ENCODE assay signal across 22 mouse cellular contexts in the genomic region with DNA sequence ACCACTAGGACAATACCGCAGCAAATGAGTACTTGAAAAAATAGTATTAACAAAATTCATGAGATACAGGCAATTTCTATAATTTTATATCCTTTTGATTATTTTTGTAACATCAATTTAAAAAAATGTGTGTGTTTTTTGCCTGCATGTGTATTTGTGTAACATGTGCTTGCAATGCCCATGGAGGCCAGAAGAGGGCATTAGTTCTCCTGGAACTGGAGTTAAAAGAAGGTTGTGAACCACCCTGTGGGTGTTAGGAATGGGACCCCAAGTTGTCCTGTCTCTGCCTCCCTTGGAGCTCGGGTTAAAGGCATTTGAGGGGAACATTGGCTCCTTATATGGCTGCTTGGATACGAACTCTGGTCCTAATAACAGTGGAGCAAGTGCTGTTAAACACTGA. TPM values are rescaled to one million over a fixed set of nuclear protein-coding genes. Genes with fewer than 3 reads are reported as not detected.
DNase-seq lines count a peak whose midpoint lies in the region; ATAC-seq and TF ChIP-seq lines count a peak whose summit lies in the region.
"Had no signal": no experiment of that assay in that cellular context is flagged by ENCODE, and none has a peak within 500 bp of the region (broad histone marks: within the 10 kb centered on the region; RNA-seq: fewer than 3 reads in every experiment).

No protein-coding gene starts in this region.

- no peak overlapping the region for H3K27ac ChIP-seq in heart, adult 2 months
- H3K27ac ChIP-seq in liver, embryonic 13.5 days = no peak overlapping the region
- H3K27ac ChIP-seq in liver, embryonic 11.5 days (ENCODE audit: low read depth, low read length) = no peak overlapping the region
- no peak overlapping the region for H3K27ac ChIP-seq in hindbrain, embryonic 11.5 days (ENCODE audit: low read depth, low read length)
- H3K27ac ChIP-seq: embryonic facial prominence, embryonic 15.5 days; heart, embryonic 13.5 days; hindbrain, embryonic 12.5 days; limb, embryonic 12.5 days; neural tube, embryonic 12.5 days had no signal

- no peak for TF ChIP-seq EP300 in heart, adult 2 months (IDR thresholded peaks at IDR 0.05; ENCODE audit: insufficient read depth, low read depth, low read length)

- no peak overlapping the region for H3K4me3 ChIP-seq in heart, adult 2 months
- no peak overlapping the region for H3K4me3 ChIP-seq in liver, embryonic 13.5 days (replicated peaks)
- H3K4me3 ChIP-seq in liver, embryonic 11.5 days (ENCODE audit: low read depth, low read length) = no peak overlapping the region
- no peak overlapping the region for H3K4me3 ChIP-seq in hindbrain, embryonic 11.5 days (ENCODE audit: low read depth, low read length)
- H3K4me3 ChIP-seq: embryonic facial prominence, embryonic 15.5 days; heart, embryonic 13.5 days; hindbrain, embryonic 12.5 days; limb, embryonic 12.5 days; megakaryocyte, embryonic 14.5 days; neural tube, embryonic 12.5 days had no signal

- no peaks in the 10 kb centered on the region for H3K9me3 ChIP-seq in liver, embryonic 13.5 days (replicated peaks)
- no peaks in the 10 kb centered on the region for H3K9me3 ChIP-seq in liver, embryonic 11.5 days (ENCODE audit: control insufficient read depth, low read length)
- no peaks in the 10 kb centered on the region for H3K9me3 ChIP-seq in hindbrain, embryonic 11.5 days (ENCODE audit: control insufficient read depth, low read length)
- H3K9me3 ChIP-seq: embryonic facial prominence, embryonic 15.5 days; heart, embryonic 13.5 days; hindbrain, embryonic 12.5 days; limb, embryonic 12.5 days; megakaryocyte, embryonic 14.5 days; neural tube, embryonic 12.5 days had no signal

- H3K79me2 ChIP-seq in heart, adult 2 months (replicated peaks; ENCODE audit: control insufficient read depth, insufficient read depth, low read length) = no peaks in the 10 kb centered on the region

- TF ChIP-seq CTCF in heart, adult 2 months (IDR thresholded peaks at IDR 0.05) = peak; percentile 44

- WGBS in heart, adult 2 months = 64% methylated on average over 3 of the region's 3 CpGs
- 50% methylated on average over 3 of the region's 3 CpGs for WGBS in liver, embryonic 13.5 days (ENCODE audit: insufficient replicate concordance)
- WGBS in liver, embryonic 11.5 days = 70% methylated on average over 3 of the region's 3 CpGs
- whole genome bisulfite sequencing in hindbrain, embryonic 11.5 days = 74% methylated on average over 3 of the region's 3 CpGs

- H3K27me3 ChIP-seq in heart, adult 2 months (ENCODE audit: control insufficient read depth, insufficient read depth, low read length) = no peaks in the 10 kb centered on the region
- no peaks in the 10 kb centered on the region for H3K27me3 ChIP-seq in liver, embryonic 13.5 days
- no peaks in the 10 kb centered on the region for H3K27me3 ChIP-seq in liver, embryonic 11.5 days (replicated peaks; ENCODE audit: control insufficient read depth, insufficient read depth, low read length)
- no peaks in the 10 kb centered on the region for H3K27me3 ChIP-seq in hindbrain, embryonic 11.5 days (ENCODE audit: control insufficient read depth, insufficient read depth, low read length)
- H3K27me3 ChIP-seq: embryonic facial prominence, embryonic 15.5 days; heart, embryonic 13.5 days; hindbrain, embryonic 12.5 days; limb, embryonic 12.5 days; neural tube, embryonic 12.5 days had no signal

- ATAC-seq in liver, embryonic 13.5 days (ENCODE audit: low read depth) = no peak
- ATAC-seq in liver, embryonic 11.5 days (replicated peaks; ENCODE audit: low FRiP score) = no peak
- no peak for ATAC-seq in hindbrain, embryonic 11.5 days (ENCODE audit: low FRiP score)

- no peaks in the 10 kb centered on the region for H3K4me1 ChIP-seq in heart, adult 2 months (ENCODE audit: control insufficient read depth, insufficient read depth, low read length)
- H3K4me1 ChIP-seq in liver, embryonic 13.5 days (replicated peaks) = no peaks in the 10 kb centered on the region
- no peaks in the 10 kb centered on the region for H3K4me1 ChIP-seq in liver, embryonic 11.5 days (replicated peaks; ENCODE audit: control insufficient read depth, insufficient read depth, low read length)
- H3K4me1 ChIP-seq in hindbrain, embryonic 11.5 days (replicated peaks; ENCODE audit: control insufficient read depth, insufficient read depth, low read length) = no peaks in the 10 kb centered on the region
- H3K4me1 ChIP-seq: embryonic facial prominence, embryonic 15.5 days; heart, embryonic 13.5 days; hindbrain, embryonic 12.5 days; limb, embryonic 12.5 days; megakaryocyte, embryonic 14.5 days; neural tube, embryonic 12.5 days had no signal

- no peak for TF ChIP-seq POLR2A in heart, adult 2 months (IDR thresholded peaks at IDR 0.05; ENCODE audit: insufficient read depth, low read depth, low read length)

- no peak overlapping the region for H3K4me2 ChIP-seq in liver, embryonic 13.5 days
- no peak overlapping the region for H3K4me2 ChIP-seq in liver, embryonic 11.5 days
- H3K4me2 ChIP-seq in hindbrain, embryonic 11.5 days (replicated peaks; ENCODE audit: low read depth, low read length) = no peak overlapping the region
- H3K4me2 ChIP-seq: embryonic facial prominence, embryonic 15.5 days; heart, embryonic 13.5 days; hindbrain, embryonic 12.5 days; limb, embryonic 12.5 days; neural tube, embryonic 12.5 days had no signal

- no peak for DNase-seq in heart, adult 2 months
- DNase-seq in heart, postnatal 4 days = no peak
- DNase-seq in liver, embryonic 13.5 days = peak; percentile 1
- DNase-seq in liver, embryonic 11.5 days (ENCODE audit: low spot score) = no peak
- peak; percentile 3 for DNase-seq in A20 (ENCODE audit: low read depth, low spot score)
- DNase-seq in ZHBTc4 (ENCODE audit: low read depth, low spot score) = peak; percentile 29
- no peak for DNase-seq in urinary bladder, postnatal 25 days (ENCODE audit: low spot score)
- no peak for DNase-seq in hindbrain, embryonic 11.5 days (ENCODE audit: low spot score)
- DNase-seq: B cell, adult 2 months; cerebellum, adult 9-10 months; kidney, adult 11 months; right cerebral cortex, postnatal 4 days had no signal

- H3K36me3 ChIP-seq in heart, adult 2 months (ENCODE audit: control insufficient read depth, insufficient read depth, low read length) = no peaks in the 10 kb centered on the region
- no peaks in the 10 kb centered on the region for H3K36me3 ChIP-seq in liver, embryonic 13.5 days
- H3K36me3 ChIP-seq in liver, embryonic 11.5 days (ENCODE audit: control insufficient read depth, insufficient read depth, low read length) = no peaks in the 10 kb centered on the region
- H3K36me3 ChIP-seq in hindbrain, embryonic 11.5 days (ENCODE audit: control insufficient read depth, insufficient read depth, low read length) = no peaks in the 10 kb centered on the region
- H3K36me3 ChIP-seq: embryonic facial prominence, embryonic 15.5 days; heart, embryonic 13.5 days; hindbrain, embryonic 12.5 days; limb, embryonic 12.5 days; neural tube, embryonic 12.5 days had no signal

- intact Hi-C loops in heart, adult 2 months (cut with DNase I) = loop anchor here (5.0 kb wide), 1 partner anchor 404 kb away; no protein-coding TSS in a partner anchor

- H3K9ac ChIP-seq in heart, adult 2 months (ENCODE audit: low read depth, low read length) = no peak overlapping the region
- no peak overlapping the region for H3K9ac ChIP-seq in liver, embryonic 13.5 days
- H3K9ac ChIP-seq in liver, embryonic 11.5 days (ENCODE audit: low read depth, low read length) = no peak overlapping the region
- no peak overlapping the region for H3K9ac ChIP-seq in hindbrain, embryonic 11.5 days (ENCODE audit: low read depth, low read length)
- H3K9ac ChIP-seq: embryonic facial prominence, embryonic 15.5 days; heart, embryonic 13.5 days; hindbrain, embryonic 12.5 days; limb, embryonic 12.5 days; neural tube, embryonic 12.5 days had no signal

RNA-seq across cellular contexts. Expression of gene Gm595, which starts 26.2 kb away (rescaled TPM):
- total RNA-seq in heart, adult 2 months (2021) = not detected
- not detected in 2 replicates for polyA plus RNA-seq in heart, adult 2 months (2012; rRNA removed)
- total RNA-seq in heart, postnatal 4 days (2021) = not detected
- polyA plus RNA-seq in liver, embryonic 13.5 days (2015; fragmentation: Nextera tagmentation; extraction: Ambion mirVana) = 0.17 and 0.39 TPM in 2 replicates
- 0.49 and 0.51 TPM in 2 replicates for polyA plus RNA-seq in liver, embryonic 11.5 days (2014; fragmentation: Nextera tagmentation; extraction: Ambion mirVana)
- not detected in 2 replicates for polyA plus RNA-seq in hindbrain, embryonic 11.5 days (2014; fragmentation: Nextera tagmentation; extraction: Ambion mirVana)
- total RNA-seq: gastrocnemius, postnatal 4 days; left cerebral cortex, adult 8-10 months had no signal
- polyA plus RNA-seq: embryonic facial prominence, embryonic 15.5 days; forebrain, embryonic 11.5 days; heart, embryonic 13.5 days; hindbrain, embryonic 12.5 days; limb, embryonic 12.5 days; lung, embryonic 16.5 days; neural tube, embryonic 12.5 days had no signal

Comparison
In these comparisons a context has a peak if more than half of its experiments do, and no peak if none do; other contexts are left out.
1. DNase-seq: peak in liver, embryonic 13.5 days (single experiment), A20 (single experiment) and ZHBTc4 (single experiment); none in heart, adult 2 months (0 of 2), heart, postnatal 4 days (single experiment), liver, embryonic 11.5 days (single experiment), urinary bladder, postnatal 25 days (single experiment) and hindbrain, embryonic 11.5 days (single experiment).